Mouse (Mus musculus): ENCODE results near the gene 2010315B03Rik.

DNA sequence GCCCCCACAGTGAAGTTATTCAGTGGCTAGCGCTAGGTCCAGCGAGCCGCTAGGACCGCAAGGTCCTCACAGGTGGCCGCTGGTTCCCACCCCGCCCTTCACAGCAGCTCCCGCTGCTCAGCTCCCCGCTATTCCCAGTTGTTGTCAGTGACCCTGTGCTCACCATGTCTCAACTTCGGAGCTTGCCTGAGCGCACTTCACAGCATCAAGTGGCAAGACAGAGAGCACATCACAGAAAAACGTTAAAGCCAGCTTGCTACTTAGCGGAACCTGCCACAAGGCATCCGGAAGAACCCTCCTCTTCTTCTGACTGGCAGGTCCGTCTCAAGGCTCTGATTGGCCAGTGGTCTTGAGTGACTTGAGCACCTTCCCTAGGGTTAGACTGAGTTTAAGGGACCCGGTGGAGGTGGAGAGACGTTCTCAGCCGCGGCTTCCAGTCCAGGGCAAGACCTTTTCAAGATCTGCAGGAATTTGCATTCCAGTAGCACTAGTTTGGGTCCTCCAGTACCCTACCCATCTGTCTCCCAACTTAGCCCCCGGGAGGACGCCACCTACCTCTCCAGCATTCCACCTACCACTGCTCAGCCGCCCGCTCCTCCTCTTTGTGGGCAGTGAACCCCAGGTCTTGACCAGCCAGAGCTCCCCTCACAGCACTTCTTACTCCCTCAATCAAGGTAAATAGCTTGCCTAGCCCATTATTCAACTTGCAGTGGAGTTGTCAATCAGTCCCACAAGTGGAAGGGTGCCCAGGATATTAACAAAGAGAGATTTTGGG is 30.4 kb downstream of the 2010315B03Rik start:
- no peak for TF ChIP-seq POLR2A (IDR thresholded peaks at IDR 0.05; ENCODE audit: low read depth, low read length)
- no peak for TF ChIP-seq CTCF (IDR thresholded peaks at IDR 0.05; ENCODE audit: extremely low read depth, insufficient read depth, insufficient read length, insufficient replicate concordance)

All from spleen, adult 2 months (tissue).